Mouse (Mus musculus) large intestine, adult 2 months (tissue): Measurements from ENCODE around the gene Lmbr1l. TPM values are rescaled to one million over a fixed set of nuclear protein-coding genes. Genes with fewer than 3 reads are reported as not detected.

Source experiments
- DNase-seq: peaks from one replicate; pipeline ENCODE4 v3.0.0-alpha.2; 2012; ENCODE audit warnings: low read depth, low spot score
- WGBS: fragments of 180-500 bp; shearing (Covaris S2); methylation state at CpG from one replicate; pipeline ENCODE4 v1.1.7; 2018; 5-methylcytosine and 5-hydroxymethylcytosine counted together
- polyA plus RNA-seq: library from polyadenylated mRNA; depleted of rRNA; stranded (reverse); fragments of >200 nt; gene quantifications from 2 replicates; pipeline ENCODE4 v1.2.3, GENCODE M21; 2012

The Lmbr1l gene
- polyA plus RNA-seq, 1 experiment = 65.8 TPM

GRCm38 (mm10) chr15:98871916-98872888, 45.8 kb downstream of the Lmbr1l start:
- no peak for DNase-seq
- 2% methylated on average over 51 of the region's 51 CpGs for WGBS

- no peak for DNase-seq
- WGBS = under 1% methylated on average over 90 of the region's 94 CpGs
Measured at GRCm38 (mm10) chr15:98871070-98871915, 46.7 kb downstream of the Lmbr1l start, which contains the start of gene Kmt2d. Gene Kmt2d (minus strand): TSS chr15:98871204.

- WGBS = under 1% methylated on average over 16 of the region's 16 CpGs
- DNase-seq = no peak
Measured at GRCm38 (mm10) chr15:98870179-98871069, 47.6 kb downstream of the Lmbr1l start.

- WGBS = 3% methylated on average over 8 of the region's 8 CpGs
- no peak for DNase-seq
Measured at GRCm38 (mm10) chr15:98869342-98870178, 48.5 kb downstream of the Lmbr1l start.

- DNase-seq = no peak
- WGBS = 45% methylated on average over 11 of the region's 11 CpGs
Measured at GRCm38 (mm10) chr15:98868346-98869063, 49.5 kb downstream of the Lmbr1l start.

GRCm38 (mm10) chr15:98867321-98867720, 50.7 kb downstream of the Lmbr1l start:
- WGBS = 19% methylated on average over 6 of the region's 6 CpGs
- DNase-seq = no peak

GRCm38 (mm10) chr15:98866501-98866900, 51.5 kb downstream of the Lmbr1l start:
- no peak for DNase-seq
- WGBS = 83% methylated on average over 5 of the region's 5 CpGs

- 93% methylated on average over 8 of the region's 8 CpGs for WGBS
- no peak for DNase-seq
Measured at GRCm38 (mm10) chr15:98865771-98866170, 52.3 kb downstream of the Lmbr1l start.

- no peak for DNase-seq
- 94% methylated on average over 6 of the region's 6 CpGs for WGBS
Measured at GRCm38 (mm10) chr15:98864951-98865350, 53.1 kb downstream of the Lmbr1l start.

GRCm38 (mm10) chr15:98863451-98863958, 54.5 kb downstream of the Lmbr1l start:
- no peak for DNase-seq
- 92% methylated on average over 12 of the region's 12 CpGs for WGBS

- 84% methylated on average over 21 of the region's 21 CpGs for WGBS
- no peak for DNase-seq
Measured at GRCm38 (mm10) chr15:98861701-98862410, 56.2 kb downstream of the Lmbr1l start.

- WGBS = 93% methylated on average over 18 of the region's 18 CpGs
Measured at GRCm38 (mm10) chr15:98860921-98861320, 57.1 kb downstream of the Lmbr1l start.

GRCm38 (mm10) chr15:98859319-98860043, 58.5 kb downstream of the Lmbr1l start:
- 76% methylated on average over 9 of the region's 9 CpGs for WGBS
- no peak for DNase-seq

More at GRCm38 (mm10) chr15:98860921-98861320, 57.1 kb downstream of the Lmbr1l start:
- DNase-seq = no peak

- WGBS = 86% methylated on average over 16 of the region's 16 CpGs
- no peak for DNase-seq
Measured at GRCm38 (mm10) chr15:98854214-98854613, 63.8 kb downstream of the Lmbr1l start.
